Mouse (Mus musculus) midbrain, embryonic 12.5 days (tissue): Measurements from ENCODE around the gene Btg1. TPM values are rescaled to one million over a fixed set of nuclear protein-coding genes. Genes with fewer than 3 reads are reported as not detected.

Source experiments
- ATAC-seq: fragments of 200-750 bp; cut with Nextera tagmentation; 2 replicates; pipeline ENCODE4 v1.8.0; 2017; ENCODE audit warnings: low read depth, moderate TSS enrichment, moderate library complexity; ENCODE audit not compliant: low FRiP score
- H3K27ac ChIP-seq: fragments of 300-500 bp; sonication (generic); replicated peaks from 2 replicates; pipeline ENCODE4 v1.5.1; 2016; ENCODE audit warnings: mild to moderate bottlenecking
- H3K27me3 ChIP-seq: fragments of 300-500 bp; sonication (generic); 2 replicates; pipeline ENCODE4 v1.6.1; 2016; ENCODE audit warnings: mild to moderate bottlenecking
- H3K36me3 ChIP-seq: fragments of 300-500 bp; sonication (generic); 2 replicates; pipeline ENCODE4 v1.6.1; 2016
- H3K4me1 ChIP-seq: fragments of 300-500 bp; sonication (generic); 2 replicates; pipeline ENCODE4 v1.6.1; 2016
- H3K4me2 ChIP-seq: fragments of 300-500 bp; sonication (generic); replicated peaks from 2 replicates; pipeline ENCODE4 v1.6.1; 2016; ENCODE audit warnings: mild to moderate bottlenecking, moderate library complexity
- H3K4me3 ChIP-seq: fragments of 300-500 bp; sonication (generic); 2 replicates; pipeline ENCODE4 v1.5.1; 2016; ENCODE audit warnings: mild to moderate bottlenecking
- H3K9ac ChIP-seq: fragments of 300-500 bp; sonication (generic); replicated peaks from 2 replicates; pipeline ENCODE4 v1.6.1; 2016; ENCODE audit warnings: mild to moderate bottlenecking, moderate library complexity
- H3K9me3 ChIP-seq: fragments of 300-500 bp; sonication (generic); 2 replicates; pipeline ENCODE4 v1.6.1; 2016; ENCODE audit warnings: mild to moderate bottlenecking
- WGBS: fragments of 180-500 bp; shearing (Covaris S2); methylation state at CpG from one replicate; pipeline ENCODE4 v1.1.7; 2016; 5-methylcytosine and 5-hydroxymethylcytosine counted together
- polyA plus RNA-seq: library from polyadenylated mRNA; unstranded; fragments of >200 nt; fragmentation: Nextera tagmentation; extraction: Ambion mirVana; gene quantifications from 2 replicates; pipeline ENCODE4 v1.2.1, GENCODE M21; 2016

Btg1 gene
- polyA plus RNA-seq, 1 experiment from 2014 or later = 55.8 TPM

DNA sequence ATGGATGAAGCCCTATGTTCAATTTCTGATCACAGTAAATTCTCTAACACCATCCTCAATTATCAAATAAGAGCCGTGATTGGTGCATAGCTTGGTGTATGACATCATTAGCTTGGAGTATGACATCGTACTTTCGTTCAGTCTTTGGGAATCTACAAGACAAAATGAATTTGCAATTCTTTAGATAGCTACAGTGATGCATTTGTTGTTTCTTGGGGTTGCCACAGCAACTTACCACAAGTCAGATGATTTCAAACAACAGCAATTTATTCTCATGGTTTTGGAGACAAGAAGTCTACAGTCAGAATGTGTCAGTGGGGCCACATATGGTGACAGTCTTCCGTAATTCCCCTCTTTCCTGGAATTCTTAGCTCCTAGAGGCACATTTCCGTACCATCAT lies 27.0 kb upstream of the Btg1 start:
- Histone ChIP-seq H3K4me2 (no peak overlapping the region), H3K27ac (no peak overlapping the region), H3K4me1 (0 out of 2 replicates have a peak, but pooled peaks cover 4% of the 10 kb centered on the region), H3K4me3 (no peak overlapping the region), H3K9me3 (no peaks in the 10 kb centered on the region), H3K36me3 (no peaks in the 10 kb centered on the region), H3K9ac (no peak overlapping the region), H3K27me3 (no peaks in the 10 kb centered on the region)
- no peak for ATAC-seq
- WGBS = 97% methylated on average over 5 of the region's 5 CpGs

DNA sequence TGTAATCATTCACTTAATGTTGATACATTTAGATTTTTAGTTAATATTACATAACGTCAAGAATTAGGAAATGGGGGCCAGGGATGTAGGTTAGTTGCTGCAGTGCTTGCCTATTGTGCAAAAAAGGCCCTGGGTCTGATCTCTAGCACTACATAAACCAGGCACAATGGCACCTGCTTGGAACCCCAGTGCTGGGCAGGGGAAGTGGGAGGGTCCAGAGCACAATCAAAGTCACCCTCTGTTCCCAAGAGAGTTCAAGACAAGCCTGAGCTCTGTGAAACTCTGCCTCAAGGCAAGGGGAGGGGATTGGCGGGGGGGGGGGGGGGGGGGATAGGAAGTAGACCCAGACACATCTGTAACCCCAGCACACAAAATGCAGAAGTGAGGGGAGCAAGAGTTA lies 24.7 kb upstream of the Btg1 start:
- 86% methylated on average over 1 of the region's 2 CpGs for WGBS
- H3K4me1 ChIP-seq = 0 out of 2 replicates have a peak, but pooled peaks cover 4% of the 10 kb centered on the region

DNA sequence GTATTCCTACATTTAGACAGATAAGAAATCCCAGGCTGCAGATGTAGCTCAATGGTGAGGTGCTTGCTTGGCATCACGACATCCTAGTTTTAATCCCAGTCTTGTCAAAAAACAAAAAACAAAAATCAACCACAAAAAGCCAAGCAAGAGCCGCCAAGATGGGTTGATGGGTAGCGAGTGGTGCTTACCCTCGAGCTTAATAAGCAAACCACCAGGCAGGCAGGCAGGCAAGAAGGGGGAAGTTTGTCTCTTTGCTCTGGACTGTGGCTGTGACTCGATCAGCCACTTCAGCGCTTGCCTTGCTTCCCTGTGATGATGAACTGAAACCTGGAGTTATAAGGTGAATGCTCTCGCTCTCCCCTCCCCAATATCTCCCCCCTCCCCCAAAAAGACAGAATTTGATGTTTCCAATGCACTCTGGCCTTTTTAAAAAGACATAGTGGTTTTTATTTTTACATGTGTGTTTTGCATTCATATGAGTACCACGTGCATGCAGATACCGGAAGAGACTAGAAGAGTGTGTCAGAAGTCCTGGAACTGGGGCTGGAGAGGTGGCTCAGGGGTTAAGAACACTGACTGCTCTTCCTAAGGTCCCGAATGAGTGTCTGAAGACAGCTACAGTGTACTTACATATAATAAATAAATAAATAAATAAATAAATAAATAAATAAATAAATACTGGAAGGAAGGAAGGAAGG lies 21.2 kb upstream of the Btg1 start:
- Histone ChIP-seq H3K9me3 (no peaks in the 10 kb centered on the region), H3K27ac (no peak overlapping the region), H3K4me2 (no peak overlapping the region), H3K9ac (no peak overlapping the region), H3K4me3 (no peak overlapping the region), H3K4me1 (0 out of 2 replicates have a peak, but pooled peaks cover 4% of the 10 kb centered on the region), H3K36me3 (no peaks in the 10 kb centered on the region), H3K27me3 (no peaks in the 10 kb centered on the region)
- ATAC-seq = no peak
- WGBS = 85% methylated on average over 10 of the region's 10 CpGs

More for the DNA sequence above, 24.7 kb upstream of the Btg1 start:
- Histone ChIP-seq H3K36me3 (no peaks in the 10 kb centered on the region), H3K4me3 (no peak overlapping the region), H3K9ac (no peak overlapping the region), H3K27ac (no peak overlapping the region), H3K4me2 (no peak overlapping the region), H3K27me3 (no peaks in the 10 kb centered on the region), H3K9me3 (no peaks in the 10 kb centered on the region)
- ATAC-seq = no peak

- ATAC-seq = no peak
- H3K4me3 ChIP-seq = no peak overlapping the region
Observed at GRCm38 (mm10) chr10:96596411-96596810, 20.4 kb upstream of the Btg1 start.

GRCm38 (mm10) chr10:96599641-96600040 lies 17.2 kb upstream of the Btg1 start:
- H3K4me2 ChIP-seq = no peak overlapping the region
- 89% methylated on average over 5 of the region's 5 CpGs for WGBS
- H3K27me3 ChIP-seq = no peaks in the 10 kb centered on the region
- ATAC-seq = no peak
- no peaks in the 10 kb centered on the region for H3K9me3 ChIP-seq
- no peaks in the 10 kb centered on the region for H3K4me1 ChIP-seq
- H3K4me3 ChIP-seq = no peak overlapping the region
- H3K9ac ChIP-seq = no peak overlapping the region
- H3K27ac ChIP-seq = no peak overlapping the region
- H3K36me3 ChIP-seq = no peaks in the 10 kb centered on the region

More at GRCm38 (mm10) chr10:96596411-96596810, 20.4 kb upstream of the Btg1 start:
- Histone ChIP-seq H3K4me1 (0 out of 2 replicates have a peak, but pooled peaks cover 4% of the 10 kb centered on the region), H3K27ac (no peak overlapping the region), H3K27me3 (no peaks in the 10 kb centered on the region), H3K4me2 (no peak overlapping the region), H3K36me3 (no peaks in the 10 kb centered on the region), H3K9me3 (no peaks in the 10 kb centered on the region), H3K9ac (no peak overlapping the region)
- 90% methylated on average over 7 of the region's 7 CpGs for WGBS

DNA sequence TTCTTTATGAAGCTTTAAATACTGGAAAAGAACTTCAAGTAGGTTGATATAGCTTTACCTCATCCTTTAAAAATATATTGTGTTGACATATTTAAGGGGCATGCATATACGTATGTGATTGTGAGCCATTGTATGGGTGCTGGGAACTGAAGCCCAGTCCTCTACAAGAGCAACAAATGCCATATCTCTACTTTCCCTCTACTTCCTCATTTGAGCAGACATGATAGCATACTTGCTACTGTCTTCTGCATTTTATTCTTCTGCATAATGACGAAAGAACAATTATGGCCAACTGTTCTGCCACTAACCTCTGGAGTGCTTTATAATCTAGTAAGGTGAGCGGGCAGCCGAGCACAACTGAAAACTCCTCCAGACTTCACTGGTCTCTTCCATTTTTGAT lies 15.1 kb upstream of the Btg1 start:
- no peaks in the 10 kb centered on the region for H3K9me3 ChIP-seq
- no peak overlapping the region for H3K27ac ChIP-seq
- WGBS = 89% methylated on average over 4 of the region's 4 CpGs
- H3K27me3 ChIP-seq = no peaks in the 10 kb centered on the region
- no peaks in the 10 kb centered on the region for H3K36me3 ChIP-seq
- H3K4me1 ChIP-seq = no peaks in the 10 kb centered on the region
- H3K4me3 ChIP-seq = no peak overlapping the region
- H3K9ac ChIP-seq = no peak overlapping the region
- H3K4me2 ChIP-seq = no peak overlapping the region
- ATAC-seq = no peak

DNA sequence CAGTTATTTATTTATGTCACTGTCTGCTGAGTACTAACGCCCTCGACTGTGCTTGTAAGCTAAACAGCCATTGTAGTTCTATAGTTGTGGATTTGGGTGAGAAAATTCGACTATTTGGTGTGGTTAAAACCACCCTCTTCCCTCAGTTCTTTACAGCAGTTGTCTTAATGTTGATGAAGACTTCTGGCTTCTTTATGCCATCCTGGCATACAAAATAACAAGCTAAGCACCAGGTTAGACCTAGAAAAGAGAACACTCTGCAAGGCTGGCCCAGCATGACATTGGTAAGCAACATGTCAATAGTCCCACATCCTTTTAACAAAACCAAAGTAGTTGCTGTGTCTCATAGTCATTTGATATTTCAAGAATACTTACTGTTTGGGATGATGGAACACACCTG lies 14.5 kb upstream of the Btg1 start:
- Histone ChIP-seq H3K4me2 (no peak overlapping the region), H3K27me3 (no peaks in the 10 kb centered on the region), H3K4me1 (no peaks in the 10 kb centered on the region), H3K9ac (no peak overlapping the region), H3K9me3 (no peaks in the 10 kb centered on the region), H3K27ac (no peak overlapping the region), H3K4me3 (no peak overlapping the region), H3K36me3 (no peaks in the 10 kb centered on the region)
- WGBS = 73% methylated on average over 3 of the region's 3 CpGs
- no peak for ATAC-seq

DNA sequence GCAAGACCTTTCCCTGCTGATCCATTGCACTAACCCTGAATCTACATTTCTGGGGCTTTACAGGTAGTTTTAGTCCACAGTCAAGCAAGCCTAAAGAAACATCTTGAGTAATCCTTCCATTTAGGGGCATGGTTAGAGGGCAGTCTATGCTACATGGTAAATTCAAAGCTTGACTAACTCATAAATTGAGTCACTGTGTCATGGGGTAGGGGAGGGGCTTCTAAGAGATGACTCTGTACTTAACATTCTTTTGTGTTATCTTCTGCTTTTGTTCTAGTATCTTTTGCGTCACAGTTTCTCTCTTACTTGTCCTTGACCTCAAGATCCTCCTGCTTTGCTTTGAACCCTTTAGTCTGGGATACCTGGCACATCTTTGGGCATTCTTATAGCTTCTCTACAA lies 11.6 kb upstream of the Btg1 start:
- H3K36me3 ChIP-seq = no peaks in the 10 kb centered on the region
- no peaks in the 10 kb centered on the region for H3K4me1 ChIP-seq
- ATAC-seq = no peak
- H3K9ac ChIP-seq = no peak overlapping the region
- H3K4me3 ChIP-seq = no peak overlapping the region
- H3K9me3 ChIP-seq = no peaks in the 10 kb centered on the region
- WGBS = 77% methylated on average over 1 of the region's 1 CpGs
- no peaks in the 10 kb centered on the region for H3K27me3 ChIP-seq
- H3K27ac ChIP-seq = no peak overlapping the region
- no peak overlapping the region for H3K4me2 ChIP-seq

DNA sequence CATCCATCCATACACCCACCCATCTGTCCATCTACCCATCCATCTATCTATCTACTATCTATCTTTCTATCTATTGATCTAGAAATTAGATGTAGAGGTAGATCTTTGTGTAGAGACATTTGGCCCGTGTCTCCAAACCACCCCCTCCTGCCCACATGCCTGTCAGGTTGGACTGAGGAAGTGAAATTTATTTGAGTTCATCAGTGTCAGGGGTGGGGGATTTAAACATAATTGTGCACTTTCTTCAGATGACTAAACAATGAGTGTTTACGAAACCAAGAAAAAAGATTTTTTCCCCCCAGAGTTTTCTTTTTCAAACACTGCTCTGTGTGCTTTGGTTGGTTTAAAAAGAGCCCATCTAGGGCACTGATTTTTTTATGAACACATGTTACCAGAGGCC lies 10.9 kb upstream of the Btg1 start:
- H3K4me3 ChIP-seq = no peak overlapping the region
- no peak overlapping the region for H3K27ac ChIP-seq
- H3K9me3 ChIP-seq = no peaks in the 10 kb centered on the region
- no peak overlapping the region for H3K4me2 ChIP-seq
- H3K36me3 ChIP-seq = no peaks in the 10 kb centered on the region
- H3K4me1 ChIP-seq = no peaks in the 10 kb centered on the region
- no peaks in the 10 kb centered on the region for H3K27me3 ChIP-seq
- ATAC-seq = no peak
- H3K9ac ChIP-seq = no peak overlapping the region
- 86% methylated on average over 2 of the region's 2 CpGs for WGBS

- Histone ChIP-seq H3K4me2 (no peak overlapping the region), H3K36me3 (no peaks in the 10 kb centered on the region), H3K4me3 (no peak overlapping the region), H3K9ac (no peak overlapping the region), H3K27me3 (no peaks in the 10 kb centered on the region), H3K9me3 (no peaks in the 10 kb centered on the region), H3K4me1 (no peaks in the 10 kb centered on the region), H3K27ac (no peak overlapping the region)
- 80% methylated on average over 4 of the region's 4 CpGs for WGBS
- ATAC-seq = no peak
Observed at GRCm38 (mm10) chr10:96607617-96608185, 9.1 kb upstream of the Btg1 start.

DNA sequence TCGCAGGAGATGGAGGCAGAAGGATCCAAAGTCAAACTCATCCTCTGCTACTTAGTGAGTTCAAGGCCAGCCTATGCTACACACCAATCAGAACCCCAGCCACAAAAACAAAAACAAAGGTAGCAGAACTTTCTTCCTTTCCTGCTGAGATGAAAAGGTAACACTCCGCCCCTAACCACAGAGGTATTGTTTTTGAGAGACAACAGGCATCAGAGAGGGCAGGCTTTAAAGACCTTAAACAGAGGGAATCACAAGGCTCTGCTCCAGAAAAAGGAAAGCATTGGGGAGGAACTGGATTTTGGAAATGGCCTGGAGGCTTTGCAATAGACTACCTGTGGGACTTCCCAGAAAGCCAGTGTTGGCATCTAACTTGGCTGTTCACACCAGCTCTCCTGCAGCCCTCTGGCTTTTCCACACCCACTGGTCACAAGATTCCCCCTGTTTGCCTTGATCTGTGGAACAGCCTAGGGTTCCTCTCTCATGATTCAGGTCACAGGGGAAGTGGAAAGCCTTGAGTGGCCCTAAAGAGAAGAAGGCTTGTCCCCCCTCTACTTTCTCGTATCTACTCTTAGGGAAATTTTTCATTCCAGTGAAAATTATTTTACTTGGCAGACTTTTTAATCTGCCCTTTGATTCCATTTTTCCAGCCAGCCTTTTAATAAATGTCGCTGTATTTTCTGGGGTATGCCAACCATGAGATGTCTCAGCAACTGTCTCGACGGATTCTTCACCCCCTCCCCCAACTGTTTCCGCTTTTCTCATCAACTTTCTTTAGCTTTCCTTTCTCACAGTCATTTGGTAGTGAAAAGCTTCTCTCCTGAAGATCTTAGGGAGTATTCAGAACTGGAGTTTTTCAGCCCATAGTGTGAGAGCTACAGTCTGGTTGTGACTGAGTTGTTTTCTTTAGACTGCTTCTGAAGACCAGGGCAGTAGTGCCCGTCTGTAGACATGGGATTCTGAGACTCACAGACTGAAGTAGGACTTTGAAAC lies 7.2 kb upstream of the Btg1 start:
- ATAC-seq = no peak
- Histone ChIP-seq H3K27me3 (no peaks in the 10 kb centered on the region), H3K4me2 (no peak overlapping the region), H3K4me1 (no peaks in the 10 kb centered on the region), H3K36me3 (no peaks in the 10 kb centered on the region), H3K4me3 (no peak overlapping the region), H3K9ac (no peak overlapping the region), H3K9me3 (no peaks in the 10 kb centered on the region), H3K27ac (no peak overlapping the region)
- 86% methylated on average over 8 of the region's 8 CpGs for whole genome bisulfite sequencing
